Mouse (Mus musculus) brain, embryonic 14.5 days (tissue): ENCODE measurements around the gene Ildr2.

ENCODE experiments used
- CTCF ChIP-seq: fragments of 200-500 bp; IDR thresholded peaks from 2 replicates; pipeline ENCODE4 v1.5.1; 2012; ENCODE audit warnings: inconsistent platforms, mild to moderate bottlenecking, moderate library complexity, borderline replicate concordance; ENCODE audit not compliant: insufficient read depth, insufficient read length; ENCODE audit errors: extremely low read depth
- POLR2A ChIP-seq: fragments of 200-500 bp; IDR thresholded peaks from 2 replicates; pipeline ENCODE4 v1.6.1; 2012; ENCODE audit warnings: mild to moderate bottlenecking, inconsistent platforms, borderline replicate concordance; ENCODE audit not compliant: poor library complexity, insufficient read depth, insufficient read length, severe bottlenecking; ENCODE audit errors: extremely low read depth

DNA sequence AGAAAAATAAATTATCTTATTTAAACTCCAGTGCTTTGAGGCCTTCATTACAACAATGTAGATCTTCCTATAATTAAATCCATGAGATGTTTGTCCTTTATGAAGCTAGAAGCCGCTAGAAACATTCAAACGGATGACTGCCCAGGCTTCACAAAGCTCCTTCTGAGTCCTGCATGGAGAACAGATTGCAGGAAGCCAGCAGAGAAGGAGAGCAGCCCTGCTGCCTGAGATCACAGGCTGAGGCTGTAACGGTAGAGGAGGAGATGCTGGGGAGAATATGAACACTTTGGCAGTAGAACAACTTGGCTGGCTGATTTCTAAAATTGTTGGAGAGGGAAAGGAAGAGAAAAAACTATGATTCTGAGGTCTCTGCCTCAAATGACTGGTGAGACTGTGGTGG is 76.8 kb downstream of the Ildr2 start:
- no peak for TF ChIP-seq CTCF
- no peak for TF ChIP-seq POLR2A
